Mouse (Mus musculus) naive thymus-derived CD4-positive, alpha-beta T cell, adult 2 months (primary cell): ENCODE measurements around the gene Raet1e.
A peak's percentile ranks its signal among the peaks of the same experiment; 100 is the strongest.
"Not testable (repeated sequence)": the region's sequence is repeated elsewhere in the genome, so short reads cannot be mapped to it uniquely, and the experiment has no call there.

Experiments
- DNase-seq: peaks from one replicate; pipeline ENCODE4 v3.0.0-alpha.2; 2011; ENCODE audit warnings: low read depth

Raet1e gene

GRCm38 (mm10) chr10:22165328-22166003, 7.1 kb downstream of the Raet1e start:
- DNase-seq: not testable (repeated sequence)

GRCm38 (mm10) chr10:22166025-22166424, 7.7 kb downstream of the Raet1e start:
- not testable (repeated sequence) for DNase-seq

DNA sequence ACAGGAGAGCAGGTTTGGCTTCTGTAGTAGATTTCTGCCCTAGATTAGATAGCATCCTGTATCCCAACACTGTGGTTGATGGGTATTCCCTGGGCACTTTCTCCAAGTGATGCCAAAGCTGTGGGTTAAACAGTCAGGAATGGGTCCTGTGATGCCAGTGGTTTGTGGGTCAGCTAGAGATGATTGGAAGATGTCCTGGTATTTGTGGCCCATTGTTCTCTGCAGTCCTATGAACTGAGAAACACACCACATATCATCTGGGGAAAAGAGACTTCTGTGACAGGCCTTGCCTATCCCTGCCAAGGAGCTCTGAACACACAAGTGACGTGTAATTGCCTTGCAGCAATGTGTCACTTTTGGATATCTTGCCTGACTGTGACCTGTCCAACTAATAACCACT, 8.7 kb downstream of the Raet1e start:
- DNase-seq: not testable (repeated sequence)

DNA sequence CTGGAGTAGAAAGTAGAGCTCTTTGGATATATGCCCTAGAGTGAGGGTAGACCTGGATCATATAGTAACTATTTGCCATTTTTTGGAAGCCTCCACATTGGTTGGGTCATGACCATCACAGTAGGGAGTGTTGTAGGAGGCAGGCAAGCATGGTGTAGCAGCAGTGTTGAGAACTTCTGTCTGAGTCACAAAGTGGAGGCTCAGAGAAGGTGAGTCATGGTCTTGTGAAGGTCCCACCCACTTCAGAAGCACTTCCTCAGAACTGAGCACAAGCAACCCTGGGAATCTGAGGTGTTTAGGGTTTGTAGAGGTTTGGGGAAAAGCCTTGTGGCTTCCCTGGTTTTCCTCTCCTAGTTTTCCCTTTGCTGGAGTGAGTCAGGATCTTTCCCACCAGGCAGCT, 10.7 kb downstream of the Raet1e start:
- DNase-seq: not testable (repeated sequence)

DNA sequence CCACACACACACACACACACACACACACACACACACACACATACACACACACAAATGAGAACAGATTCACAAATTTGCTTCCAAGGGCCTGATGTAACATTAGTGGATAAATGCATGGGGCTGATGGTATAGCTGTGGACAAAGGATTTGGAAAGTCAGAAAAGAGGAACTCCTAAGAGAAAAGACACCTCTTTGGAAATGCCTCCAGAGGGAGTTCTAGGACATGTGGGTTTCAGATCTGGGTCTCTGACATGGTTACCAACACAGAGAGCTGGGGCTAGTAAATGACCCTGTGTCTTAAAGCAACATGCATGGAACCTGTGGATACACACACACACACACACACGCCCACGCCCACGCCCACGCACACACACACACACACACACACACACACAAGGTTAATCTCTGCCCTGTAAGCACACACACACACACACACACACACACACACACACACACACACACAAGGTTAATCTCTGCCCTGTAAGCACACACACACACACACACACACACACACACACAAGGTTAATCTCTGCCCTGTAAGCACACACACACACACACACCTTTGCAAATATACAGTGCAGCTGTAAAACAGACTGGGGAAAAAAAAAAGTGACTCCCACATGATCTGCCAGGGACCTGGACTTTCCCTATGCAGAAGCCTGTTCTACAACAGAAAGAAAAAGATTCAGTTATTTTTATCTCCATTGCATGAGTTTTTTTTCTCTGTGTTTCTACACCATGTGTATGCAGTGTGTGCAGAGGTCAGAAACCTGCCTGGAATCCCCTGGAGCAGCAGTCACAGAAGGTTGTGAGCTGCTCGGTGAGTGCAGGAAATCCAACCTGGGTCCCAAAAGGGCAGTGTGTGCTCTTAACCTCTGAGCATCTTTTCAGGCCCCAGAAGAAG, 14.3 kb downstream of the Raet1e start:
- DNase-seq: not testable (repeated sequence)

DNA sequence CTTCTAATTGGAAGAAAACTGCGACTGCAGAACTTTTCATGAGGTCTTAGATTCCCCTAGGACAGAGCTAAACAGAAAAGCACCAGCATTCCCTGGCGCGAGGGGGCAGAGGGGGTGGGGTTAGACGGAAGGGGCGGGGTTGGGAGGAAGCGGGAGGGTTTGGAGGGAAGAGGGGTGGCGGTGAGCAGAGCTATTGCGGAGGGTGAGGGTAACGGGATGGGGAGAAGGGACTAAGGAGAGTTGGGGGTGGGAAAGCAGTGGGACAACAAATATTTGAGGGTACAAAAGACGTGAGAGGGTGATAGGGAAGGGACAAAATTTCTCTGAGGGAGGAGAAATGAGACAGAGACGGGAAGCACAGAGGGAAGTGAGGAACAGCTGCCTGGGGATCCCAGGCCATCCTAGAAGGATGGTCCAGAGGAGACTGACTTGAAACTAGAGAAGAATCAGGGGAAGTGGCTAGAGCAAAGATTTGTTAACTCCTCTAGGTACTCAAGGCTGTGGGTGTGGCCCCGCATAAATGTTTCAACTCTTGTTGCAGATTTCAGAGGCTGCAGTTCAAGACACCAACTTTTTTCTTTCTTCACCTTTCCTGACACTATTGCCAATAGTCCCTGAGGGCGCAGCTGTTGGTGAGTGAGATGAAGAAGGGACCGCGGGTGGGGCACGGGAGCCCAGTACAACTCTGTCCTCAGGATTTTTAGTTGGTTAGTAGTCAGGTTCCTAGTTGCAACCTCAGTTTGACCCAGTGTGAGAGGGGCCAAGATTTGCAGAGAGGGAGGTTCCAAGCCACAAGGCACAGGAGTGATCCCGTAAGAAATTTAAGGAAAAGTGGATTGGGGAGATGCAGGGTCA, 15.2 kb downstream of the Raet1e start:
- DNase-seq: not testable (repeated sequence)

- not testable (repeated sequence) for DNase-seq
Observed at GRCm38 (mm10) chr10:22174190-22174487, 15.8 kb downstream of the Raet1e start.

- DNase-seq: not testable (repeated sequence)
Observed at GRCm38 (mm10) chr10:22176515-22176914, 18.1 kb downstream of the Raet1e start.

GRCm38 (mm10) chr10:22191035-22191434, 32.7 kb downstream of the Raet1e start:
- not testable (repeated sequence) for DNase-seq

DNA sequence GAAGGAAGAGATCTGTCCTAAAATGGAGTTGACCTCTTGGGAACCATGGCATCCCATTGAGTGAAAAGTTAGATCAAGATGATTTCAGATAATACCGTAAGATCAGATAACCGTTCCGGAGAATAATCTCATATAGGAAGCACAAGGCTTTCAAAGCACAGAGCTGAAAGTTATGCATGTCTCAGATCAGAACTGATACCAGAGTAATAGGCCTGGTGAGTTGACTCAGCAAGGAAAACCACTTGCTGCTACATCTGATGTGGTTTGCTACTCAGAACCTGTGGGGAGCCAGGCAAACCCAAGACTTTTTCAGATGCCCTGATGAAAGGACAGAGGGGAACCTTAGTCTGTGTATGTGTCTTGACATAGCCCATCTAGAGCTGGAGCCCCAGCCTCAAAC, 43.0 kb downstream of the Raet1e start:
- not testable (repeated sequence) for DNase-seq

DNA sequence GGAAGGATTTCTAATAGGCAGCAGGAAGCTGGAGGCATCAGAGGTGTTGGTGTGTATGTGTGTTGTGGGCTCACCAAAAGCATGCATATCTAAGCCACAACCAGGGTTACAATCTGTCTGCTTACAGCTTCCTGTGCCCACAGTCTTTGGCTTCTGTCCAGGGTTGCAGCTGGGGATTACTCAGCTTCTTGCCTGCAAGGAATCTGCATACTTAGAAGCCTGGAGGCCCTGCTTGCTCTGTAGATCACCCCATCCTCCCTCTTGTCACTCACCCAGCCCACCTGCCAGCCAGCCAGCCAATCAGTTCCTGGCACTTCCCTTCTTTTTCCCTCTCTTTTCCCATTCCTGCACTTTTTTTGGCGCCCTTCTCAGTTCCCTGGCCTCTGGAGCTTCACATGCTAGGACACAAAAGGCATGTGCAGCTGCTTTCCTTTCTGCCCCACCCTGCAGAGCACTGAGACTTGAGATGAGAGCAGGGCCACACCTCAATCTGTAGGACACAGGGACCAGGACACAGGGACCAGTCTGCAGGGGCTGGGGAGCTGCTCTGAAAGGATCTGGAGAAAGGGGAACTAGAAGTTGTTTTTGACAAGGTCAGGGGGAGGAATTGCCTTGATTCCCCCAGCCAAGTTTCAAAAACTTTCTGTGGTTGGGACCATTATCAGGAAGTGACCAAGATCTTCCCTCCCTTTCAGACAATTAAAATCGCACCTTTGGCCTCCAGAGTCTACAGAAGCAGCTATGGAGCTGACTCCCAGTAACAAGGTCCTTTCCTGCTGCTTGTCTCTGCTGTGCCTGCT, 44.6 kb downstream of the Raet1e start:
- not testable (repeated sequence) for DNase-seq

- DNase-seq: not testable (repeated sequence)
Observed at GRCm38 (mm10) chr10:22206443-22206842, 48.1 kb downstream of the Raet1e start.

- peak; percentile 41 for DNase-seq
Observed at GRCm38 (mm10) chr10:22212012-22212696, 53.8 kb downstream of the Raet1e start.

DNA sequence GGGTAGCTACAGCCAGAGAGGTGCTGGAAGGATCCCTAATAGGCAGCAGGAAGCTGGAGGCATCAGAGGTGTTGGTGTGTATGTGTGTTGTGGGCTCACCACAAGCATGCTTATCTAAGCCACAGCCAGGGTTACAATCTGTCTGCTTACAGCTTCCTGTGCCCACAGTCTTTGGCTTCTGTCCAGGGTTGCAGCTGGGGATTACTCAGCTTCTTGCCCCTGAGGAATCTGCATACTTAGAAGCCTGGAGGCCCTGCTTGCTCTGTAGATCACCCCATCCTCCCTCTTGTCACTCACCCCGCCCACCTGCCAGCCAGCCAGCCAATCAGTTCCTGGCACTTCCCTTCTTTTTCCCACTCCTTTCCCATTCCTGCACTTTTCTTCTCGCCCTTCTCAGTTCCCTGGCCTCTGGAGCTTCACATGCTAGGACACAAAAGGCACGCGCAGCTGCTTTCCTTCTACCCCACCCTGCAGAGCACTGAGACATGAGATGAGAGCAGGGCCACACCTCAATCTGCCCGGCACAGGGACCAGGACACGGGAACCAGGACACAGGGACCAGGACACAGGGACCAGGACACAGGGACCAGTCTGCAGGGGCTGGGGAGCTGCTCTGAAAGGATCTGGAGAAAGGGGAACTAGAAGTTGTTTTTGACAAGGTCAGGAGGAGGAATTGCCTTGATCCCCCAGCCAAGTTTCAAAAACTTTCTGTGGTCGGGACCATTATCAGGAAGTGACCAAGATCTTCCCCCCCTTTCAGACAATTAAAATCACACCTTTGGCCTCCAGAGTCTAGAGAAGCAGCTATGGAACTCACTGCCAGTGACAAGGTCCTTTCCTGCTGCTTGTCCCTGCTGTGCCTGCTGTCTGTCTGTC, 65.3 kb downstream of the Raet1e start:
- not testable (repeated sequence) for DNase-seq

DNA sequence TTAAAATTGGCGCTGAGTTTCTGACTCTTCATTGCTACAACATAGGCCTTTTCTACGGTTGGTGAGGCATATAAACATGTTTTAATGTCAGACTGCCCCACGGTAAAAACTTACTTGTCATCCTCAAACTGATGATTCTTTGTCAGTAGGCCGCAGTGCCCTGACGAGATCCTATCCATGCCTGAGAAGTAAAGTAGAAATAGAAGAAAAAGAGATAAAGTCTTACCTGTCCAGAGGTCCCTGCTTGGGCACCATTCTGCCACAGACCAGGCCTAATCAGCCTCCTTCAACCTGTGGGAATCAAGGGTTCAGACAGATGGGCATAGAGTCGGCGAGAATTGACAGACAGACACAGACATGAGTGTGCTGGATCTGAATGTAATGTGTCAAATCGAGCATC, 106.7 kb downstream of the Raet1e start:
- no peak for DNase-seq

DNA sequence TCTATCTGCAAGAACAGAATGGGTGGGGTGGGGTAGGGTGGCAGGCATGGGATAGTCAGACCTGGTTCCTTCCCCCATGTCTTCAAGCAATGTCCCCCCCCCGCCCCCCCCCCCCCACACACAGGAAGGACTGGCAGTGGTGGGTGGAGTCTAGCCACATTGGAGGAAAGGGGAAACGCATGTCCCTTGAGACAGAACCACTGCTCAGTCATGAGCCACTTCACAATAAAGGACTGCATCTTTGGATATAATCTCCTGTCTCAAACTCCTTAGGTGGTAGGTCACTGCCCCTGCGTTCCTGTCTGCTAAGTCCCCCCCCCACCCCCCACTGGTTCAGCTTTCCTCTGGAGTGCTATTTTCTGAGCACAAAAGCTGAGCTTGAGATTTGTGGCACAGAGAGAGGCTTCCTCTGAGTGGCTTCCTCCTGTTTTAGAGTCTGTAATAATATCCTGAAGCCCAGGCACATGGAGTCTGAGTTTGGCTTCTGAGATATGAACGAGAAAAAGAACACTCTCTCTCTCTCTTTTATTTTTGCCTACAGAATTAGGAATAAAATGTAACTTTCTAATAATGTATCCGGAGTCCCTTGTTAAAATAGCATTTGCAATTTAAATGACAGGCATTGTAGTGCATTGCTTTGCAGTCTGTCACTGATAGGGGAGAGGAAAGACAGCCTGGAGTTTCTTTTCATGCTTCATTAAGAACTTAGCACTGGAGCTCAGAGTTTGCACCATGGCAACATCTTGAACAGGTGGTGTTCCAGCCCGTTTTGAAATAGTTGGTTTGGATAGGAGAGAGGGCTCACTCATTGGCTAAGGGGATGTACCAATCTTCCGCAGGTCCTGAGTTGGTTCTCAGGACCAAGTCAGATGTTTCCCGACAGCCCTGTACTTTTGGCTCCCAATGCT, 112.8 kb downstream of the Raet1e start:
- DNase-seq: not testable (repeated sequence)

GRCm38 (mm10) chr10:22272914-22273683, 114.7 kb downstream of the Raet1e start:
- DNase-seq: peak; percentile 44
